Mouse (Mus musculus) heart, embryonic 10.5 days (tissue): Measurements from ENCODE around the gene Gm20721. TPM values are rescaled to one million over a fixed set of nuclear protein-coding genes. Genes with fewer than 3 reads are reported as not detected.
A peak's percentile ranks its signal among the peaks of the same experiment; 100 is the strongest.
"Not testable (repeated sequence)": the region's sequence is repeated elsewhere in the genome, so short reads cannot be mapped to it uniquely, and the experiment has no call there.

Experiments
- DNase-seq: peaks from one replicate; pipeline ENCODE4 v3.0.0-alpha.2; 2017; ENCODE audit warnings: low spot score
- H3K27ac ChIP-seq: fragments of 300-500 bp; sonication (generic); 2 replicates; pipeline ENCODE4 v1.5.1; 2016; ENCODE audit warnings: mild to moderate bottlenecking
- H3K27me3 ChIP-seq: fragments of 300-500 bp; sonication (generic); 2 replicates; pipeline ENCODE4 v1.6.1; 2016; ENCODE audit warnings: mild to moderate bottlenecking; ENCODE audit not compliant: poor library complexity, insufficient read depth, severe bottlenecking
- H3K36me3 ChIP-seq: fragments of 300-500 bp; sonication (generic); 2 replicates; pipeline ENCODE4 v1.6.1; 2016; ENCODE audit warnings: mild to moderate bottlenecking, moderate library complexity
- H3K4me1 ChIP-seq: fragments of 300-500 bp; sonication (generic); 2 replicates; pipeline ENCODE4 v1.6.1; 2016; ENCODE audit warnings: mild to moderate bottlenecking
- H3K4me3 ChIP-seq: fragments of 300-500 bp; sonication (generic); 2 replicates; pipeline ENCODE4 v1.5.1; 2016; ENCODE audit warnings: mild to moderate bottlenecking, moderate library complexity
- H3K9me3 ChIP-seq: fragments of 300-500 bp; sonication (generic); 2 replicates; pipeline ENCODE4 v1.6.1; 2016; ENCODE audit warnings: mild to moderate bottlenecking, moderate library complexity
- WGBS: fragments of 180-500 bp; shearing (Covaris S2); methylation state at CpG from one replicate; pipeline ENCODE4 v1.1.7; 2016; 5-methylcytosine and 5-hydroxymethylcytosine counted together
- polyA plus RNA-seq: library from polyadenylated mRNA; unstranded; fragments of >200 nt; fragmentation: Nextera tagmentation; extraction: Ambion mirVana; gene quantifications from 2 replicates; pipeline ENCODE4 v1.2.1, GENCODE M21; 2016

Gene Gm20721
- polyA plus RNA-seq, result 7.1 and 20.6 TPM in 2 replicates

DNA sequence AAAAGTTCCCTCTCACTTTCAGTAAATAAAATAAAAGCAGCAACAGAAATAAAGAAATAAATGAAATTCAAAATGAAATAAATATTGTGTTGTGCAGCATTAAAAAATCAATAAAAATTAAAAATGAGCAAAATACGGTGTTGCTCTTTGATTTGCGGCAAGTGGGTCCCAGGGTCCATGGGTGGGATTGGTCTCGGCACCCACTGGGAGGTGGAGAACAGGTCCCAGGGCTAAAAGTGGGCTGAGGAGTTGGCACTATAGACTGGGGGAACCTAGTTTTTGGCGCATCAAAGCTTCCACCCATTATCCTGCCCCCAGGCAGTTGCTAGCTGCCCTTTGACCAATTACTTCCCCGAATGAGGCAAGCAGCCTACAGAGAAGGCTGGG is at the start of gene Gm20721:
TSS of gene Gm20721 (minus strand) at position 101 of the 387 bp plus-strand sequence.
- H3K27ac ChIP-seq, result no peak within 1 kb of the TSS
- no peak within 1 kb of the TSS for H3K4me3 ChIP-seq
- no peaks in the 10 kb centered on the region for H3K9me3 ChIP-seq
- no peak for DNase-seq
- H3K4me1 ChIP-seq, result peaks cover 32% of the 10 kb centered on the region
- 94% methylated on average over 5 of the region's 5 CpGs for WGBS
- H3K36me3 ChIP-seq, result peaks cover 49% of the 10 kb centered on the region
- H3K27me3 ChIP-seq, result no peaks in the 10 kb centered on the region

DNA sequence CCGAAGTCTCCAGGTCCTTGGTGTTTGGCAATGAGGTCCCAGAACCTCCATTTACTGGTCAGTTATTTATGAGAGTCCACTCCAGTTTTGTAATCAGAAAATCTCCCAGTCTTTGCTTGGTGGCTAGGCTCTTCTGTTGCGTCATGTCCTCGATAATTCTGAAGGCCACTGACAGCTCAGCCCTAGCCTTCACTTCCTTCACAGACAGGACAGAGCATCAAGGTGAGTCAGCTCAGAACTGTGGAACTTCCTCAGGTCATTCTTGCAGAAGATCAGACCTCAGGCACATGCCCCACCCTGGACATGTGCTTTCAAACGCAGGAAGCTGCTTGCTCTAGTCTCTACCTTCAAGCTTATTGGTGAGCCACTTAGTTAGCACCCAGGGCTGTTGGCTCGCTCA is 46.9 kb upstream of the Gm20721 start:
- Histone ChIP-seq H3K27me3 (no peaks in the 10 kb centered on the region), H3K36me3 (no peaks in the 10 kb centered on the region), H3K4me1 (no peaks in the 10 kb centered on the region), H3K9me3 (no peaks in the 10 kb centered on the region), H3K27ac (no peak overlapping the region), H3K4me3 (no peak overlapping the region)
- WGBS, result 64% methylated on average over 5 of the region's 5 CpGs
- no peak for DNase-seq

GRCm38 (mm10) chr2:174392554-174392953 is 46.0 kb upstream of the Gm20721 start:
- DNase-seq, result peak; percentile 53
- H3K4me1 ChIP-seq, result no peaks in the 10 kb centered on the region
- WGBS, result 71% methylated on average over 9 of the region's 9 CpGs
- no peak overlapping the region for H3K4me3 ChIP-seq
- no peaks in the 10 kb centered on the region for H3K9me3 ChIP-seq
- no peaks in the 10 kb centered on the region for H3K36me3 ChIP-seq
- H3K27ac ChIP-seq, result no peak overlapping the region
- no peaks in the 10 kb centered on the region for H3K27me3 ChIP-seq

GRCm38 (mm10) chr2:174391936-174392335 is 45.4 kb upstream of the Gm20721 start:
- WGBS, result 83% methylated on average over 3 of the region's 3 CpGs
- H3K27ac ChIP-seq, result no peak overlapping the region
- H3K9me3 ChIP-seq, result no peaks in the 10 kb centered on the region
- no peaks in the 10 kb centered on the region for H3K4me1 ChIP-seq
- H3K27me3 ChIP-seq, result no peaks in the 10 kb centered on the region
- DNase-seq, result peak; percentile 11
- H3K4me3 ChIP-seq, result no peak overlapping the region
- H3K36me3 ChIP-seq, result no peaks in the 10 kb centered on the region

DNA sequence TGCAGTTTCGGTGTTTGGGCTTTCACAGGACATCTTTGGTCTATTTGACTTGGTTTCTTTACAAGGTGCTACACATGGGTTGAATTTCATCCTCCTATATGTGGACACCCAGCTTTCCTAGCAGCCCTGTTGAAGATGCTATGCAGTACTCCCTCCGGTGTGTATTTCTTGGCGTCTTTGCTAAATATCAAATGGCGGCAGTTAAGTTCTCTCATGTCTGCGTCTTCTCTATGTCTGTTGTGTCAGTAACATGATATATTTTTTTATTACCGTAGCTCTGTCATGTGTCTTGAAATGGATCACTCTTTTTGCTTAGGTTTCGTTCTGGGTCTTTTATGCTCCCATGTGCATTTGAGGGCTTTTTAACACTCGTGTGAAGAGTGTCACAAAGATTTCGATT is 34.5 kb upstream of the Gm20721 start:
- DNase-seq, result no peak
- no peaks in the 10 kb centered on the region for H3K36me3 ChIP-seq
- H3K27me3 ChIP-seq, result no peaks in the 10 kb centered on the region
- no peaks in the 10 kb centered on the region for H3K4me1 ChIP-seq
- H3K4me3 ChIP-seq, result no peak overlapping the region
- no peak overlapping the region for H3K27ac ChIP-seq
- H3K9me3 ChIP-seq, result no peaks in the 10 kb centered on the region
- WGBS, result 87% methylated on average over 9 of the region's 9 CpGs

GRCm38 (mm10) chr2:174366571-174366970 is 20.1 kb upstream of the Gm20721 start:
- H3K36me3 ChIP-seq, result no peaks in the 10 kb centered on the region
- H3K27ac ChIP-seq, result no peak overlapping the region
- no peaks in the 10 kb centered on the region for H3K4me1 ChIP-seq
- WGBS, result 69% methylated on average over 10 of the region's 10 CpGs
- no peaks in the 10 kb centered on the region for H3K9me3 ChIP-seq
- H3K4me3 ChIP-seq, result no peak overlapping the region
- H3K27me3 ChIP-seq, result no peaks in the 10 kb centered on the region
- no peak for DNase-seq

DNA sequence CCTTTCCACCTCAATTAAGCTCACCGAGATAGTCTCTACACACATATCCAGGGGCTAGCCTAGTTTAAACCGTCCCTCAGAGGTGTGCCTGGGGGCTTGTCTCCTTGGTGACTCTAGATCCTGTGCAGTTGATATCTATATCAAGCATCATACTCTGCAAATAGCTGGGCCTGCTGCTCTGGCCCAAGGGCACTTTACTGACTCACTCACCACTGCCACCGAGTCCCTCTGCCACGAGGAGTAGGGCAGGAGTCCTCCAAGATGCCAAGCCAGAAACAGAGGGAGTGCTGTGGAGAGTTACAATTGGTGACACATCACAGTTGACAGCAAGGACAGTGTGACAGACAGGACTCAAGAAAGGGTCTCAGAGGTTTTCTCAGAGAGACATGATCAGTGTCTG is 13.1 kb upstream of the Gm20721 start:
- Histone ChIP-seq H3K27me3 (no peaks in the 10 kb centered on the region), H3K27ac (no peak overlapping the region), H3K4me3 (no peak overlapping the region), H3K9me3 (no peaks in the 10 kb centered on the region), H3K36me3 (no peaks in the 10 kb centered on the region), H3K4me1 (no peaks in the 10 kb centered on the region)
- 77% methylated on average over 4 of the region's 4 CpGs for WGBS
- DNase-seq, result peak; percentile 69

DNA sequence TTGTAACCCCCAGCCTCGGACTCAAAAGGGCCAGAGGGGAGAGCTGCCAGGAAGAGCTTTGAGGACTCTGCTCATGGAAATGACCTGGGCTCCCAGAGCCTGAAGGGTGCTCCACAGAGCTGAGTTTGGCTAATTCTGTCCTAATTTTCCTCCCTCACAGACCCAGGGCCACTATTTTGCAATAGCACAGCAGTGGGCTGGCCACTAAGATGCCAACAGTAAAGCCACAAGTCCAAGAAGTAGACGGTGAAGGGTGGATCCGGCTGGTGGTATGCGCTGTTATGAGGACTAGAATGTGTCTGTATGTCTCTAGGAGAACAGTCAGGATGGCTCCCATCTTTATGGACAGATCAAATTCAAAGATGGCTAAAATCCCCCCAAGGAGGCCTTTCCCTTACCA is 12.0 kb upstream of the Gm20721 start:
- no peaks in the 10 kb centered on the region for H3K9me3 ChIP-seq
- H3K27ac ChIP-seq, result no peak overlapping the region
- H3K4me1 ChIP-seq, result no peaks in the 10 kb centered on the region
- no peaks in the 10 kb centered on the region for H3K27me3 ChIP-seq
- no peak overlapping the region for H3K4me3 ChIP-seq
- peak; percentile 59 for DNase-seq
- 85% methylated on average over 4 of the region's 4 CpGs for WGBS
- H3K36me3 ChIP-seq, result no peaks in the 10 kb centered on the region

DNA sequence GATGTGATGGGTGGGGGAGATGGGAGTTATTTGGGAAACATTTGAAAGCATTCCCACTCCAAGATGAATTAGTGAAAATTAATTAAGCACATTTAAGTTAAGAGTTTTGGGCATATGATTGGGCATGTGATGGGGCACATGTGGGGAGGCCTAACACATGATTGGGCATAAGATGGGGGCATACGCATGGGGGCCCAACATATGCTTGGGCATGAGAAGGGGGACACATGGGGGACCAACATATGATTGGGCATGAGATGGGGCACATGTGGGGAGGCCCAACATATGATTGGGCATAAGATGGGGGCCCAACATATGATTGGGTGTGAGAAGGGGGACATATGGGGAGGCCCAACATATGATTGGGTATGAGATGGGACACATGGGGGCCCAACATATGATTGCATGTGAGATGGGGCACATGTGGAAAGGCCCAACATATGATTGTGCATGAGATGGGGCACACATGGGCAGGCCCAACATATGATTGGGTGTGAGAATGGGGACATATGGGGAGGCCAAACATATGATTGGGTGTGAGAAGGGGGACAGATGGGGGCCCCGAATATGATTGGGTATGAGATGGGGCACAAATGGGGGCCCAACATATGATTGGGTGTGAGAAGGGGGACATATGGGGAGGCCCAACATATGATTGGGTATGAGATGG is 622 bp upstream of the Gm20721 start:
- not testable (repeated sequence) for H3K27me3 ChIP-seq, H3K4me3 ChIP-seq, H3K9me3 ChIP-seq, H3K27ac ChIP-seq, DNase-seq
- peaks cover 43% of the 10 kb centered on the region for H3K36me3 ChIP-seq
- WGBS, result 92% methylated on average over 2 of the region's 2 CpGs
- peaks cover 26% of the 10 kb centered on the region for H3K4me1 ChIP-seq

DNA sequence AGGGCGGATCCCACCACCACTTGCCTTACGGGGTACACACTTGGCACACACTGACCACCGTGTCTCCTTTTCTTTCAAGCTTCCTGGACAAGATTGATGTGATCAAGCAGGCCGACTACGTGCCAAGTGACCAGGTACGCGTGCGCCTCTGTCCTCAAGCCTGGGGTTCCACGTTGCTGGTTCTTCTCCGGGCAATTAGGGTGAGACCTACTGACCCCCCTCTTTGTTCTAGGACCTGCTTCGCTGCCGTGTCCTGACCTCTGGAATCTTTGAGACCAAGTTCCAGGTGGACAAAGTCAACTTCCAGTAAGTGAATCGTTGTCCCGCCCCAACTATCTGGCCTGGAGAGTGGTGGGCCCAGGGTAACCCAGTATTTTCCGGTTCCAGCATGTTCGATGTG is 1.5 kb downstream of the Gm20721 start:
- Histone ChIP-seq H3K36me3 (peaks cover 56% of the 10 kb centered on the region), H3K9me3 (no peaks in the 10 kb centered on the region), H3K27me3 (no peaks in the 10 kb centered on the region), H3K27ac (peak overlapping the region; percentile 65; the same call in 1 of the 2 replicates), H3K4me3 (no peak overlapping the region), H3K4me1 (peaks cover 47% of the 10 kb centered on the region)
- DNase-seq, result no peak
- WGBS, result 94% methylated on average over 16 of the region's 16 CpGs

DNA sequence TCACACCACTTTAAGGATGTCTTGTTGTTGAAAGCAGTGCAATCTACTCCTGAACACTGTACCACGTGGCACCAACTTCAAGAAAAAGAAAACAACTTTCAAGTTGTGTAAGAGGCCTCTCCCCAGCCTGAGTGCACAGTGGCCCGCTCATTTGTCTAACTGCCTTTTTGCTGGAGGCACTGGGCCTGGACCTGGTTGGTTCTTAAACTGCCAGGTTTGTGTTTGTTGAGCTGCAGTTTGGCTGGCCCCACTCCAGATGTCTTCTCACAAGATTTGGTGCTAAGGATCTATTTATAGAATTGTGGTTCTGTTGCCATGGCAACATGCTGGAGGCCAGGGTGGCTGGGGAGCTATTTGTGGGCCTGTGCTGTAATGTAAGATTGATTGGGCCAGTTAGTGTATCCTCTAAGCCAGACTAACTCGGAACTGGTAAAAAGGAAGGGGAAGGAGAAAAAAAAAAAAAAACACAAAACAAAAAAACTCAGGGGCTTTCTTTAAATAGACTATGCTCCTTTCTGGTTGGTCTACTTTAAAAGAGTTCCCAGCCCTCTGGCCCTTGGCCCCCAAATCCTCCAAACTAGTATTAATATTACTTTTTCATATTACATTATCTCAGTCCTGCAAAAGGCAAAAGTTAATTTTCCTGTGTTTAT is 2.4 kb downstream of the Gm20721 start:
- DNase-seq, result peak; percentile 92
- H3K36me3 ChIP-seq, result peaks cover 60% of the 10 kb centered on the region
- H3K4me3 ChIP-seq, result peak overlapping the region; percentile 43
- WGBS, result 11% methylated on average over 3 of the region's 3 CpGs
- H3K27me3 ChIP-seq, result no peaks in the 10 kb centered on the region
- H3K27ac ChIP-seq, result peak overlapping the region; percentile 81
- peaks cover 56% of the 10 kb centered on the region for H3K4me1 ChIP-seq
- H3K9me3 ChIP-seq, result no peaks in the 10 kb centered on the region

GRCm38 (mm10) chr2:174343566-174343965 is 2.9 kb downstream of the Gm20721 start:
- 15% methylated on average over 1 of the region's 1 CpGs for WGBS
- peak overlapping the region; percentile 43 for H3K4me3 ChIP-seq

GRCm38 (mm10) chr2:174342793-174343400 is 3.6 kb downstream of the Gm20721 start:
- Histone ChIP-seq H3K27ac (peak overlapping the region; percentile 81; the same call in 1 of the 2 replicates), H3K4me3 (0 out of 2 replicates have a peak overlapping the region, but pooled peaks have one; percentile 5), H3K36me3 (peaks cover 63% of the 10 kb centered on the region), H3K4me1 (peaks cover 65% of the 10 kb centered on the region), H3K27me3 (no peaks in the 10 kb centered on the region), H3K9me3 (no peaks in the 10 kb centered on the region)
- DNase-seq, result no peak
- 63% methylated on average over 8 of the region's 8 CpGs for WGBS

More at GRCm38 (mm10) chr2:174343566-174343965, 2.9 kb downstream of the Gm20721 start:
- Histone ChIP-seq H3K27me3 (no peaks in the 10 kb centered on the region), H3K27ac (peak overlapping the region; percentile 81), H3K36me3 (peaks cover 63% of the 10 kb centered on the region), H3K9me3 (no peaks in the 10 kb centered on the region), H3K4me1 (peaks cover 62% of the 10 kb centered on the region)
- DNase-seq, result no peak
